Mouse (Mus musculus): ENCODE results near the gene 9230113P08Rik. TPM values are rescaled to one million over a fixed set of nuclear protein-coding genes. Genes with fewer than 3 reads are reported as not detected.
"Not testable (repeated sequence)": the region's sequence is repeated elsewhere in the genome, so short reads cannot be mapped to it uniquely, and the experiment has no call there.

The 9230113P08Rik gene
- not detected in 2 replicates for polyA plus RNA-seq (2012; rRNA removed)

DNA sequence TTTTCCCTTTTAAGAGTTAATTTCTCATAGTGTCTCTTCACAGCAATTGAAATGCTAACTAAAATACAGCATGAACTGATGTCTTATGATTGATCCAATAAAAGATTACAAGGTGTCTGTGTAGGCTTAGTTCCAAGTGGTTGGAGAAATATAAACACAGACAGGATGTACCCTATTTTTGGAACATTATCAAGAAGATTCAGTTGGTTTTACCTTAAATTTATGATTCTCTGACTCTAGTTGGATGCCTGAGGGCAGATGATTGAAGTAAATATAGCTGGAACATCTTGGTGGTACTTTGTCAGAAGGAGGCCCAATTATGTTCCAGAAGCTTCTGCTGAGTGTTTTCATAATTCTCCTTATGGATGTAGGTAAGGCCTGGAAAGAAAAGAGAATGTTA lies at the start of gene 9230113P08Rik:
Gene 9230113P08Rik, plus strand, starts transcription at position 301 of the 400 bp plus-strand sequence.
- DNase-seq; H3K4me3 ChIP-seq (replicated peaks; ENCODE audit: insufficient read depth, low read depth, low read length); H3K27ac ChIP-seq (ENCODE audit: insufficient read depth, low read length); H3K4me1 ChIP-seq (ENCODE audit: control insufficient read depth, insufficient read depth, low read length); H3K27me3 ChIP-seq (ENCODE audit: control insufficient read depth, insufficient read depth, low read length): not testable (repeated sequence)

DNA sequence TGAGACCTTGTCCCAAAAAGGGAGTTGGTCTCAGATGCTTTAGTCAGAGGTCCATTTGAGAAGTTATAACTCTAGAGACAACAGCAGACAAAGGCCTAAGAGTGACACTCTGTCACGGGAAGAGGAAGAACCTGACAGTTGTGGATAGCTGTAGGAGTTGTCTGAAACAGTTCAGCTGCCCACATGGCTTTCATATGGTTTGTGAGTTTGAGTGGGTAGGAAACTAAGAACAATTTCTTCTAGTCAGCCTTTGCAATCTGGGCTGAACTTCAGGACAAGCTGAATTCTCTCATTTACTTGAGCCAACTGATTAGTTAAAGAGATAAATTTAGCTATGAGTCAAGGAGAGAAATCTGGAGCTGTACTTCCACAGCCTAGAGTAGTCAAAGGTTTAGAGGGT lies 15.1 kb upstream of the 9230113P08Rik start:
- H3K4me1 ChIP-seq (ENCODE audit: control insufficient read depth, insufficient read depth, low read length); H3K27me3 ChIP-seq (ENCODE audit: control insufficient read depth, insufficient read depth, low read length); DNase-seq; H3K4me3 ChIP-seq (replicated peaks; ENCODE audit: insufficient read depth, low read depth, low read length); H3K27ac ChIP-seq (ENCODE audit: insufficient read depth, low read length): not testable (repeated sequence)
- WGBS: 64% methylated on average over 1 of the region's 1 CpGs

DNA sequence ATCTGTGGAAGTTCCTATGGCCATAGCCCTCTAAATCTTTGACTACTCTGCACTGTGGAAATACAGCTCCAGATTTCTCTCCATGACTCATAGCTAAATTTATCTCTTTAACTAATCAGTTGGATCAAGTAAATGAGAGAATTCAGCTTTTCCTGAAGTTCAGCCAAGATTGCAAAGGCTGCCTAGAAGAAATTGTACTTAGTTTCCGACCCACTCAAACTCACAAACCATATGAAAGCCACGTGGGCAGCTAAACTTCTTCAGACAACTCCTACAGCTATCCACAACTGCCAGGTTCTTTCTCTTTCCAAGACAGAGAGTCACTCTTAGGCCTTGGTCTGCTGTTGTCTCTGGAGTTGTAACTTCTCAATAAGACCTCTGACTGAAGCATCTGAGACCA lies 3.7 kb upstream of the 9230113P08Rik start:
- no peak for TF ChIP-seq CTCF (IDR thresholded peaks at IDR 0.05; ENCODE audit: borderline replicate concordance, insufficient read depth, low read depth, low read length)
- TF ChIP-seq POLR2A (IDR thresholded peaks at IDR 0.05; ENCODE audit: borderline replicate concordance, insufficient read depth, low read length): no peak
- Histone ChIP-seq H3K4me1 (ENCODE audit: control insufficient read depth, insufficient read depth, low read length) (no peaks in the 10 kb centered on the region), H3K27me3 (ENCODE audit: control insufficient read depth, insufficient read depth, low read length) (no peaks in the 10 kb centered on the region), H3K27ac (ENCODE audit: insufficient read depth, low read length) (no peak overlapping the region), H3K4me3 (replicated peaks; ENCODE audit: insufficient read depth, low read depth, low read length) (no peak overlapping the region)
- no peak for DNase-seq
- WGBS: 70% methylated on average over 2 of the region's 2 CpGs

DNA sequence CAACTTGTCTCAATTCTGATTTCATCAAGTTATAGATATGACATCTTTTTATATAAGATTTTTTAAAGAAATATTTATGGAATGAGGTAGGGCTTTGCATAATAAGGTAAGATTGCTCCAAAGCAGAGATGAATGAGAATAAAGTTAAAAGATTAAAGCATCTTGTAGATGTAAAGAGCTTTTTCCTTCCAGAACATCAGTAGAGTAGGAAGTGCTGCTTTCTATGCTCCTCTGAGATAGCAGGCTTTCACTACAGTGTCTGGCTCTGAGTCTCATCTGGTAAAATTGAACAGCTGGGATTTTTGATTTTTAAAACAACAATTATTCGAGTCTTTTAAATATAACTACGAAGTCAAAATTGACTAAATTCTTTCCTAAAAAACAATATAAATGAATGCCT lies 22.6 kb downstream of the 9230113P08Rik start:
- no peak overlapping the region for H3K4me3 ChIP-seq (replicated peaks; ENCODE audit: insufficient read depth, low read depth, low read length)
- no peaks in the 10 kb centered on the region for H3K4me1 ChIP-seq (ENCODE audit: control insufficient read depth, insufficient read depth, low read length)
- 72% methylated on average over 2 of the region's 2 CpGs for WGBS
- no peak overlapping the region for H3K27ac ChIP-seq (ENCODE audit: insufficient read depth, low read length)
- DNase-seq: no peak
- no peak for TF ChIP-seq POLR2A (IDR thresholded peaks at IDR 0.05; ENCODE audit: borderline replicate concordance, insufficient read depth, low read length)
- TF ChIP-seq CTCF (IDR thresholded peaks at IDR 0.05; ENCODE audit: borderline replicate concordance, insufficient read depth, low read depth, low read length): no peak
- H3K27me3 ChIP-seq (ENCODE audit: control insufficient read depth, insufficient read depth, low read length): no peaks in the 10 kb centered on the region

Other genes with a start within 250 kb of the 9230113P08Rik start
- gene Pate1, start 221.0 kb upstream of the 9230113P08Rik start, polyA plus RNA-seq (2012; rRNA removed): not detected in 2 replicates
- not detected in 2 replicates for gene Gm17677, start 167.4 kb upstream of the 9230113P08Rik start, polyA plus RNA-seq (2012; rRNA removed)
- not detected in 2 replicates for gene Gm17727, start 130.3 kb upstream of the 9230113P08Rik start, polyA plus RNA-seq (2012; rRNA removed)
- gene Gm27235, start 118.3 kb upstream of the 9230113P08Rik start, polyA plus RNA-seq (2012; rRNA removed): not detected in 2 replicates
- not detected in 2 replicates for gene D730048I06Rik, start 118.3 kb upstream of the 9230113P08Rik start, polyA plus RNA-seq (2012; rRNA removed)
- not detected in 2 replicates for gene 9230110F15Rik, start 64.3 kb upstream of the 9230113P08Rik start, polyA plus RNA-seq (2012; rRNA removed)
- gene Gm5916, start 220.4 kb downstream of the 9230113P08Rik start, polyA plus RNA-seq (2012; rRNA removed): not detected in 2 replicates